Mouse (Mus musculus): ENCODE data around the gene Rcn1.

Rcn1 gene

DNA sequence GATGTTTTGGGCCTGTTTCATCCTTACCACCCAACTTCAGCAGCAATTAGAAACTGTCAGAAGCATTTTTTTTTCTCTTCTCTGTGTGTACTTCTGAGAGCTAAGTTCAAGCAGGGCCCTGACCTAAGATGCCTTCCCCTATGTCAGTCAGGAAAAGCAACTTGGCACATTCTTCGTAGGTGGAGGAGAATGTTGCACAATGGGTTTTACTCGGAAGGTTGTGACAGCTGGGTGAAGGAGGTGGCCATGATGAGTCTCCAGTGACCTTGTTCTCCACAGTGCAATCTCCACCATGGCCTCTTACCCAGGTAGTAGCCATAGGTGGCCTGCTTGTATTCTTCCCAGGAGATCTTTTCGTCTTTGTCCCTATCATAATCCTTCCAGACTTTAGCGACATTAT is 4.7 kb downstream of the Rcn1 start:
- DNase-seq (ENCODE audit: low read depth, low spot score), result no peak

GRCm38 (mm10) chr2:105392514-105392913 is 6.6 kb downstream of the Rcn1 start:
- peak; percentile 12 for DNase-seq (ENCODE audit: low read depth, low spot score)

DNA sequence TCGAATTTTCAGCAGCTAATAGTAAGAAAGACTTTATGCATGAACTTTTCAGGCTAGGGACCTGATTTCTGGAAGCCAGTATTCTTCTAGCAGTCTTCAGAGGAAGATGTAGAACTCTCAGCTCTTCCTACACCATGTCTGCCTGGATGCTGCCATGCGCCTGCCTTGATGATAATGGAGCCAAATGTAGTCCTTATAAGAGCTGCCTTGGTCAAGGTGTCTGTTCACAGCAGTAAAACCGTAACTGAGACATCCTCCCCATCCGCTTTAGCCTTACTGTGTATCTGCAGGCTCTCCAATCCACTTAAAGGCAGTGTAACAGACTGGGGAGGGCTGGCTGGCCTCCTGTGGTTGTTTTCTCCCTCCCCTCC is 7.7 kb downstream of the Rcn1 start:
- no peak for DNase-seq (ENCODE audit: low read depth, low spot score)

DNA sequence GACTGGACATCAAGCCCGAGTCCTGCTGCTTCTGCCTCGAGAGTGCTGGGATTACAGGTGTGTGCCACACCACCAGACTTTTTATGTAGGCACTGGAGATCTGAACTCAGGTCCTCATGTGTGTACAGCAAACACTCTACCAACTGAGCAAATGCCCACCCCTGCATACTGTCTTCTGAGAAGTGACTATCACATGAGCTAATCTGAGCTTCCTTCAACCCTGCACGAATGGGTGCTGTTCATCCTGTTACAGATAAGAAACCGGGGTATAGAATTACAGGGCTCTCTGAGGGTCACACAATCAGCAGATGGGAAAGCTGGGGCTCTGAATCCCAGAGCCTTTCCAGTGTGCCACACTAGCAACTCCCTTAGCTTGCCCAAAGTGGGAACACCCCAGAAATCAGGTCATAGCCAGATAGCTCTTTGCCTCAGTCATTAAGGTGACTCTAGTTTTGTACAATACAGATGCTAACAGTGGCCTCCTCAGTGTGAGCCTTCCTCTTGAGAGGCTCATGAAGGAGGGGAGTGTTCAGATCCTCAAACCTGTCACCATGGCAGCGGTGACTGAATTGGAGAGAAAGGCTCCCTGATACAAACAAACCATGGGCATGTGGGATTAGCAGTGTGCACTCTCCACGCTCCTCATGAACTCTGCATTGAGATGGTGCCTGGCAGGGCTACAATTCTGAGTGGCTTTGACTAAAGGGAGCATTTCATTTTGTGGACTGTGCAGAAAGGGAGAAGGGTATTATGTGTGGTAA is 8.3 kb downstream of the Rcn1 start:
- no peak for DNase-seq (ENCODE audit: low read depth, low spot score)

- no peak for DNase-seq (ENCODE audit: low read depth, low spot score)
Measured at GRCm38 (mm10) chr2:105389007-105389890, 9.9 kb downstream of the Rcn1 start.

GRCm38 (mm10) chr2:105386418-105386817 is 12.7 kb downstream of the Rcn1 start:
- DNase-seq (ENCODE audit: low read depth, low spot score), result no peak

DNA sequence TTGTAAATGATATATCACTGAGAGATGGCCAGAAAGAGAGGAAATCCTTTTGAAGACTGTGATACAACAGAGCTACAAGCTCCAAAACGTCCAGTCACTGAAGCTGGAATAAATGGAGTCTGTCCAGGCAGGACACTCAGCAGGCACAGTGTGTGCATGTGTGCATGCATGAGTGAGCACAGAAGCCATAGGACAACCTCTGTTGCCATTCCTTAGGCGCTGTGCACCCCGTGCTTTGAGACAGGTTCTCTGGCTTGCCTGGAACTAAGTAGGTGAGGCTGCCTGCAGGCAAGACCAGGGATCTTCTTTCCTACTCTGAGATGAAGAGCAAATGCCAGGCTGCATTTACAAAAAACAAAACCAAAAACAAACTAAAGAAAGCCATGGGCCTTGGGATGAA is 14.1 kb downstream of the Rcn1 start:
- DNase-seq (ENCODE audit: low read depth, low spot score), result no peak

GRCm38 (mm10) chr2:105383063-105383462 is 16.1 kb downstream of the Rcn1 start:
- no peak for DNase-seq (ENCODE audit: low read depth, low spot score)

DNA sequence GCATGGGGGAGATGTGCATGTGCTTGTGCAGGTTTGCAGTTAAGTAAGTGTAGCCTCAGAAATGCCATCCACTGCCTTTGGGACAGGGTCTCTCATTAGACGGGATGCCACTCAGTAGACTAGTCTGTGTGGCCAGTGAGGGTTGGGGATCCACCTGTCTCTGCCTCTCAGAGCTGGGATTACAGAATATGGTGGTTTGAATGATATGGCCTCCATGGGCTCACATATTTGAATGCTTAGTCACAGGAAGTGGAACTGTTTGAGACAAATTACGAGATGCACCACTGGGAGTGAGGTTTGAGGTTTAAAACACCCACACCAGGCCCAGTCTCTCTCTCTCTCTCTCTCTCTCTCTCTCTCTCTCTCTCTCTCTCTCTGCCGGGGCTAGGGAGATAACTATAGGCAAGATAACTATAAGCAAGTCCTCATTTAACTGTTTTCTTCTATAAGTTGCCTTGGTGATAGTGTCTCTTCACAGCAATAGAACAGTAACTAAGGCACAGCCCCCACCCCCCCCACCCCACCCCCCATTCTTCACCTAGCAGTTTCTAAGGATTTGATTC is 18.3 kb downstream of the Rcn1 start:
- DNase-seq (ENCODE audit: low read depth, low spot score), result peak; percentile 52

GRCm38 (mm10) chr2:105379682-105380081 is 19.4 kb downstream of the Rcn1 start:
- no peak for DNase-seq (ENCODE audit: low read depth, low spot score)

- DNase-seq (ENCODE audit: low read depth, low spot score), result no peak
Measured at GRCm38 (mm10) chr2:105375705-105376104, 23.4 kb downstream of the Rcn1 start.

DNA sequence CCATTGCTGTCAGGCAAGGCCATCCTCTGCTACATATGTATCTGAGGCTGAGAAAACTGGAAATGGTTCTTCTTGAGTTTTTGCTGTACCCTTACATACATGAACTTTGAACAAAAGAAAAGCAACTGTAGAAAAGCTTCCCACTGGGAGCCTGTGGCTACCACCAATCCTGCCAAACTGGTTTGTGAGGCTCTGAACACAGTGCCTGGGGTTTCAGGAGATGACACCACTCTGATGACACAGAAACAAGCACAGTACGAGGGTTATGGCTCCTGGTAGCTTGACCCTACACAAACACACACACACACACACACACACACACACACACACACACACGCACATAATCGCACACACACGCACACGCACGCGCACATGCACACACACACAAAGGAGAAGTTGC is 23.9 kb downstream of the Rcn1 start:
- DNase-seq (ENCODE audit: low read depth, low spot score), result no peak

- DNase-seq (ENCODE audit: low read depth, low spot score), result no peak
Measured at GRCm38 (mm10) chr2:105373658-105374057, 25.5 kb downstream of the Rcn1 start.

- no peak for DNase-seq (ENCODE audit: low read depth, low spot score)
Measured at GRCm38 (mm10) chr2:105372727-105373126, 26.4 kb downstream of the Rcn1 start.

GRCm38 (mm10) chr2:105372156-105372555 is 27.0 kb downstream of the Rcn1 start:
- DNase-seq (ENCODE audit: low read depth, low spot score), result no peak

DNA sequence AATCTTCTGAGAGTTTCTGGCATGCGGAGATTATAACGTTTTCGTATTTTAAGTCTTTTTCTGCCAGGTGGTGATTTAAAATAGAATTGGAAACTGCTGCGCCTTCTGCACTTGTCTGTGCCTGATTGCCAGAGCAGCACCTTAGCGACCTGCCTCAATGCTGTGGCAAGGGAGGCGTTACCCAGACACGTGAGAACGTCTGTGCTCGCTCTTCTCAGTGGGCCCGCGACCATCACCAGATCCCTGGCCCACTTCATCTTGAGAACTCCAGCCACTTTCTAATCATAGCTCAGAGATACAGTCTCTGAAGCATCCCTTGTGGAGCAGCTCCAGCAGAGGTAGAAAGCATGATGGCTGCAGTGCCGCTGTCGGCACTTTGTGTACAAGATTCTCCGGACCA is 28.4 kb downstream of the Rcn1 start:
- DNase-seq (ENCODE audit: low read depth, low spot score), result no peak

DNA sequence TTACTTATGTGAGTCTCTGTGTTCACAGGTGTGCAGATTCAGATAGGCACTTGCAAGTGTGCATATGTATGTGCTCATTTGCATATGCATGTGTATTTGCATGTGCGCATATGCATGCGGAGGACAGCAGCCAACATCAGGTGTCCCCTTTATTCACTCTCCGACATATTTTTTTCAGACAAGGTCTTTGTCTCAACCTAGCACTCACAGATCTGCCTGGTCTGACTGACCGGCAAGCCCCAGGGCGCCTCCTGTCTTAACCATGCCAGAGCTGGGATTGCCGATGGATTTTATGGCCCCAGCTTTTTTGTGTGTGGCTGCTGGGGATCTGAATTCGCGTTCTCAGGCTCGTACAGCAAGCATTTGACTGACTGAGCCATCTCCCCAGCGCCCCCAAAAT is 28.9 kb downstream of the Rcn1 start:
- DNase-seq (ENCODE audit: low read depth, low spot score), result no peak

GRCm38 (mm10) chr2:105367623-105368022 is 31.5 kb downstream of the Rcn1 start:
- DNase-seq (ENCODE audit: low read depth, low spot score), result no peak

GRCm38 (mm10) chr2:105358040-105358439 is 41.1 kb downstream of the Rcn1 start:
- no peak for DNase-seq (ENCODE audit: low read depth, low spot score)

DNA sequence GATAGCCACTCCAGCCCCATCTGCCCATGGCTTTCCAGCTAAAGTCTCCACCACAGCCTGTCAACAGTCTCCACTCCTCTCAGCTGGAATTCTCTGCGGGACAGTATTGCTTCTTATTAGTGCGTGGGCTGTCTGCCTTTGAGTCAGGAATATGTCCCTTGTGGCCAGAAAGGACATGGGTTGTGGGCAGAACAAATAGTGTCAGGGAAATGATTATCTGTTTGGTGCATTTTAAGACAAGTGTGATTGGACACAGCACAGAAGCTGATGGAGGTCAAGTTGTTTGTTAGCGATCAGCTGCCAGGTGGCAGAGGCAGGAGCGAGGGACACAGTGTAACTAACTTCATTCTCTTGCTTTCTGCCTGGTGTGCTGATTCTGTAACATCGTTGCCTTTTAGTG is 42.3 kb downstream of the Rcn1 start:
- DNase-seq (ENCODE audit: low read depth, low spot score), result no peak

DNA sequence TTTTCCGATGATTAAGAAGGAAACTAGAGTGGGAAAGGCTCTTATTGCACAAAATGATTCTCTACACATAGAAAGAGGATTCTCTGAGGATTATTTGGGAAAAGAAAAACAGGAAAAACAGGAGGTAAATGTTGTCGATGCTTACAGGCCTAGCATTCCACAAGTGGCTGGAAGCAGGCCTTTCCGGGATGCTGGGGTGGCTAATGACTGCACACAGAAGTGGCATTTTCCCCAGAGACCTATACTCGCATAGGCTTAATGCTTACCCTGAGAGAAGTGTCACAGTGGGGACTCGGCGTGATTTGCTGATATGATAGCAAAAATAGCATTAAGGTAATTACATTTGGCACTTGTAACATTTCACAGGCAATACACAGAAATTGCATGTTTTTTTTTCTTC is 50.2 kb downstream of the Rcn1 start:
- DNase-seq (ENCODE audit: low read depth, low spot score), result no peak

DNA sequence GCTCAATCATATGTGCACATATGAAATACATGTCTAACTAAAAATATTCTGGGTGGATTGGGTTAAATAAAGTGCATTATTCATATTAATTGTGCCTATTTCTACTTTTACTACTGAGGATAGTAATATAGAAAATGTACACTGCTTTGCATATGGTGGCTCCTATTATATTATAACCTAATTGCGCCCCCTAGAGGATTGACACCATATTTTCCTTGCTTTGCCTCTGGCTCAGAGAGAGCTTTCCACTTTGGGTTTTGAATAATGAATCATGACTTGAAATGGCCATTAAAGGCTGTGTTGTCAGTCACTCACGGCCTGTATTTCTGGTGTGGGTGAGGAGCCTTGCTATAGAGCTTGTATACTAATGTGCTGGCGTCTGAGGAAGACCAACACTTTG is 59.1 kb downstream of the Rcn1 start:
- DNase-seq (ENCODE audit: low read depth, low spot score), result peak; percentile 49
